Mouse (Mus musculus): ENCODE measurements around the gene 4933425L06Rik. TPM values are rescaled to one million over a fixed set of nuclear protein-coding genes. Genes with fewer than 3 reads are reported as not detected.
A peak's percentile ranks its signal among the peaks of the same experiment; 100 is the strongest.

4933425L06Rik gene
- polyA plus RNA-seq, 1 experiment: not detected

DNA sequence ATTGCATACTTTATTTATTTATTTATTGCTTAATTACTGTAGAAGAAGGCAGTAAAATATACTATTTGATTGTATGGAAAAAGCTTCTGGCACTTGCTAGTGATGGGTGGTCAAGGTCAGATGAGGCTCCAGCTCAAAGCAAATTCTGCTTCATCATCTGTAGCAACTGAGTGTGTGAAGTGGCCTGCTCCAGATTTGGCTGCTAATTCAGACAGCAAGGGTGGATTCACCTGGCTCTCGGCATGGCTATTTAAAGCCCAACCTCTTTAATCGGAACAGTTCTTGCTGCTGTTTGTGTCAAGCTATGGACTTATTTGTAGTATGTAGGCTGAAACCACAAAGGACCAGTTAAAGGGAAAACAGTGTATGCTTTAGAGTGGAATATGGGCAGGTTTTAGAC lies 50.9 kb downstream of the 4933425L06Rik start:
- no peak overlapping the region for H3K27ac ChIP-seq (ENCODE audit: insufficient read depth, low read depth, low read length)
- 62% methylated on average over 2 of the region's 2 CpGs for WGBS
- H3K36me3 ChIP-seq (ENCODE audit: control insufficient read depth, insufficient read depth, low read length): no peaks in the 10 kb centered on the region
- TF ChIP-seq CTCF (conservative IDR thresholded peaks at IDR 0.05; ENCODE audit: insufficient read depth, insufficient read length, low read depth, low read length) (no peak), POLR2A (IDR thresholded peaks at IDR 0.05; ENCODE audit: low read depth, low read length) (no peak)
- no peak overlapping the region for H3K4me3 ChIP-seq (ENCODE audit: insufficient read depth, low read depth, low read length)
- no peaks in the 10 kb centered on the region for H3K4me1 ChIP-seq (ENCODE audit: control insufficient read depth, insufficient read depth, low read length)
- no peak for DNase-seq
- no peaks in the 10 kb centered on the region for H3K27me3 ChIP-seq (replicated peaks; ENCODE audit: control insufficient read depth, insufficient read depth, low read length)

DNA sequence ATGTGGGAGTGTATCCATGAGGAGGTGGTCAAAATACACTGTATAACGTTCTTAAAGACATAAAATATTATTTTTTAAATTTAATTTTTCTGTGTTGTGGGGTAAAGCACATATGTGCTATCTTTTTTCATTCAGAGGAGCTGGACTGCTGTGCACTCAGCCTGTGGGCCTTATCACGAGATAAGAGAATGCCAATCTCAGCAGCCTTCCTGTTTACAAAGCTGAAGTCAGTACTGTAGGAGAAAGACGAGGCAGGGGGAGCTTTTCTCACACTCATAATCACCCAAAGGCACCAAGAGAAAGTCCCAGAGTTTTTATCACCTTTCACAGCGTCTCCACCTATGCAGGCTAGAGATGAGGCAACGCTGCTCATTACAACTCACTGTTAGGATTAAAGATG lies 52.5 kb downstream of the 4933425L06Rik start:
- Histone ChIP-seq H3K4me3 (ENCODE audit: insufficient read depth, low read depth, low read length) (no peak overlapping the region), H3K36me3 (ENCODE audit: control insufficient read depth, insufficient read depth, low read length) (no peaks in the 10 kb centered on the region), H3K27me3 (replicated peaks; ENCODE audit: control insufficient read depth, insufficient read depth, low read length) (no peaks in the 10 kb centered on the region), H3K4me1 (ENCODE audit: control insufficient read depth, insufficient read depth, low read length) (no peaks in the 10 kb centered on the region), H3K27ac (ENCODE audit: insufficient read depth, low read depth, low read length) (no peak overlapping the region)
- WGBS: 72% methylated on average over 5 of the region's 5 CpGs
- DNase-seq: no peak
- TF ChIP-seq POLR2A (IDR thresholded peaks at IDR 0.05; ENCODE audit: low read depth, low read length) (no peak), CTCF (conservative IDR thresholded peaks at IDR 0.05; ENCODE audit: insufficient read depth, insufficient read length, low read depth, low read length) (no peak)

DNA sequence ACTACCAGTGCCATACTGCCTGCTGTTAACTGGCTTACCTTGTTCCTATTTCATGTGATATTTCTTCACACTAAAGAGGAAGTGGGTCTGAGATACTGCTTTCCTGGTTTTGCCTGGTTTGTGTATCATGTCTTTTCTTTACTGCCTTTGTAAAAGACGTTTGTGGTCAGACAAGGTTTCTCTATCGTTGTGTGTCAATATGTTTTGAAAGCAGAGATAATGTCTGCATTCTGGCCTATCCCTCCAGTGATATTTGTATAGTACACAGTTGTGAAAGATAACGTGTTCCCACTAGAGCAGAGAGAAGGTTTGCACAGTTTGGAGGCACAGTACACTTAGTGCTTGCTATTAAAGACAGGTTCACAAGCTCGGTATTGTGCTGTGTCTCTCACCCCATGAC lies 58.0 kb downstream of the 4933425L06Rik start:
- Histone ChIP-seq H3K36me3 (ENCODE audit: control insufficient read depth, insufficient read depth, low read length) (no peaks in the 10 kb centered on the region), H3K27me3 (replicated peaks; ENCODE audit: control insufficient read depth, insufficient read depth, low read length) (no peaks in the 10 kb centered on the region), H3K4me3 (ENCODE audit: insufficient read depth, low read depth, low read length) (no peak overlapping the region), H3K27ac (ENCODE audit: insufficient read depth, low read depth, low read length) (no peak overlapping the region), H3K4me1 (ENCODE audit: control insufficient read depth, insufficient read depth, low read length) (no peaks in the 10 kb centered on the region)
- TF ChIP-seq CTCF (conservative IDR thresholded peaks at IDR 0.05; ENCODE audit: insufficient read depth, insufficient read length, low read depth, low read length): no peak
- TF ChIP-seq POLR2A (IDR thresholded peaks at IDR 0.05; ENCODE audit: low read depth, low read length): no peak
- 74% methylated on average over 4 of the region's 4 CpGs for WGBS
- no peak for DNase-seq

DNA sequence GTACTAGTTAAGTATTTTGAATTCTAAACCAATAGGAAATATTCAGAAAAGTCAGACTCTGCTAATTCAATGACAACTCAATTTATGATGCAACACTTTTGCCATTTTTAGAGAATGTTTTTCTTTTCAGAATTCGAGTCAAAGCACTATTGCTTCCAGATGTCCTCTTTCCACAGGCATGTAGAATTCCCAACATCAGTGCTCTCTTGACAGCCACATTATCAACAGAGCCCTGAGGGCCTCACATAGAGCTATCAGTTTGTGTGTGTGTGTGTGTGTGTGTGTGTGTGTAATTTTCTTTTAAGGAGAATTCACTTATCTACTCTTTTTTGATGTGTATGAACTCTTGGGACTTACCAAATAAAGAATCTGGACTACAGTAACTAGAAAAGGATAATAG lies 64.9 kb downstream of the 4933425L06Rik start:
- Histone ChIP-seq H3K27me3 (replicated peaks; ENCODE audit: control insufficient read depth, insufficient read depth, low read length) (no peaks in the 10 kb centered on the region), H3K27ac (ENCODE audit: insufficient read depth, low read depth, low read length) (no peak overlapping the region), H3K4me3 (ENCODE audit: insufficient read depth, low read depth, low read length) (no peak overlapping the region), H3K4me1 (ENCODE audit: control insufficient read depth, insufficient read depth, low read length) (no peaks in the 10 kb centered on the region), H3K36me3 (ENCODE audit: control insufficient read depth, insufficient read depth, low read length) (no peaks in the 10 kb centered on the region)
- WGBS: 55% methylated on average over 1 of the region's 1 CpGs
- DNase-seq: no peak
- TF ChIP-seq CTCF (conservative IDR thresholded peaks at IDR 0.05; ENCODE audit: insufficient read depth, insufficient read length, low read depth, low read length) (no peak), POLR2A (IDR thresholded peaks at IDR 0.05; ENCODE audit: low read depth, low read length) (no peak)

DNA sequence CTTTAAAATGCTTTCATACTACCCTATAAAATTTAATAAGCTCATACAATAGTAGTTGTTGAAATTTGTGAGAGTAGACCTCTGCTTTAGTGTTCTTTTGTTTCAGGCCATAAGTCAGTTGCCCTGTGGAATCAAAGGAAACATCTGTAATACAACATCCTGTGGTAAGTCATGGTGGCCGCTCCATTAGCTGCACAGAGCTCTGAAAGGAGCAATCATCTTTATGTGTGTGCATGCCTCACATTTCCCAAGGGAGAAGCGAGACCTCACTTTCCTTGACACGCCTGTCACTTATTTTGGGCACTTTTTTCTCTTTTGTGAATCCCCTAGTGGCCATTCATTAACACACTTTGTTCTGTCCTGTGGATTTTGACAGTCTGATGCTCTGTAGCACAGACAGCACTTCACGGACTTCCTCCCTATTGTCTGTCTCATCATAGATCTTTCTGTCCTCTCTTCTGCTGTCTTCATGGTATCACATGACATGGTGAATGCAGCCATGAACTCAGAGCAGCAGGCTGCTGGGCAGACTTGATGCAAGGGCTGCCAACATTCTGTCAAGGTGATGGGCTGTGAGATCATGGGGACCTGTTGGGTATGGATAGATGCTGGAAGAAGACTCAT lies 66.0 kb downstream of the 4933425L06Rik start:
- TF ChIP-seq CTCF (conservative IDR thresholded peaks at IDR 0.05; ENCODE audit: insufficient read depth, insufficient read length, low read depth, low read length) (no peak), POLR2A (IDR thresholded peaks at IDR 0.05; ENCODE audit: low read depth, low read length) (no peak)
- Histone ChIP-seq H3K27me3 (replicated peaks; ENCODE audit: control insufficient read depth, insufficient read depth, low read length) (no peaks in the 10 kb centered on the region), H3K4me1 (ENCODE audit: control insufficient read depth, insufficient read depth, low read length) (no peaks in the 10 kb centered on the region), H3K27ac (ENCODE audit: insufficient read depth, low read depth, low read length) (no peak overlapping the region), H3K36me3 (ENCODE audit: control insufficient read depth, insufficient read depth, low read length) (no peaks in the 10 kb centered on the region), H3K4me3 (ENCODE audit: insufficient read depth, low read depth, low read length) (no peak overlapping the region)
- no peak for DNase-seq
- 63% methylated on average over 4 of the region's 4 CpGs for WGBS

DNA sequence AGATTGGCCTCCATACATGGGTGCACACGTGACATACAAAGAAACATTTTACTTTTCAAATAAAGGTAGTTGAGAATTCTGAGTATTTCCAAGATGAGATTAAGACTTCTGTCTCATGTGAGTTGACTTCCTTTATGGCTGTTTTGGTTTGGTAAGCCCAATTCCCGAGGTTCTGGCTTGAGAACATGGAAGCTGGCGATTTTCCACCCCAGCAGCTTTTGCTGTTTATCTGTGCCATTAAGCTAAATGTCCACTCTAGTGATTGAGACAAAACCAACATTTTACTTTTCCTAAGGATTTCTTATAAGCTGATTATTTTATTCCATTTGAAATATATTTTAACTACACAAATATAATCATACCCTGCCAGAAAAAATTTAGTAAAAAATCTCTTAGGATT lies 68.1 kb downstream of the 4933425L06Rik start:
- Histone ChIP-seq H3K36me3 (ENCODE audit: control insufficient read depth, insufficient read depth, low read length) (no peaks in the 10 kb centered on the region), H3K27me3 (replicated peaks; ENCODE audit: control insufficient read depth, insufficient read depth, low read length) (no peaks in the 10 kb centered on the region), H3K4me1 (ENCODE audit: control insufficient read depth, insufficient read depth, low read length) (no peaks in the 10 kb centered on the region), H3K4me3 (ENCODE audit: insufficient read depth, low read depth, low read length) (no peak overlapping the region), H3K27ac (ENCODE audit: insufficient read depth, low read depth, low read length) (no peak overlapping the region)
- WGBS: 86% methylated on average over 3 of the region's 3 CpGs
- DNase-seq: no peak
- no peak for TF ChIP-seq POLR2A (IDR thresholded peaks at IDR 0.05; ENCODE audit: low read depth, low read length)
- TF ChIP-seq CTCF (conservative IDR thresholded peaks at IDR 0.05; ENCODE audit: insufficient read depth, insufficient read length, low read depth, low read length): no peak

DNA sequence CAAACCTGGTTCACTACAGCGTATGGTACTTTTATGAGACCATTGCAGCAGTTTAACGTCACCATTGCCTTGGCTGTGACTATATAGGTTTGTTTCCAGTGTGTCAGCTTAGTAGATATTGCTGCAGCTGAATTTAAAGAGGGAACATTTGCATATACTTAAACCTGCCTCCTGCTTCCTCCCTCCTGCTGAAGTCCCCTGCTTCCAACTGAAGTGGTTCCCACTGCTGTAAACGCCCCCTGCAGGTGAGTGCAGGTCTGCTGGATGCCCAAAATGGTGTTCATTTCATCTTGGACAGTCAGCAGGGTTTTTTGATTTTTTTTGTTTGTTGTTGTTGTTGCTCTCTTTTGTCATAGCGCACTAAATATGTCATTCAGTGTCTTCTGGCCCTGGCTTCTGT lies 72.0 kb downstream of the 4933425L06Rik start:
- no peaks in the 10 kb centered on the region for H3K4me1 ChIP-seq (ENCODE audit: control insufficient read depth, insufficient read depth, low read length)
- no peak overlapping the region for H3K4me3 ChIP-seq (ENCODE audit: insufficient read depth, low read depth, low read length)
- DNase-seq: no peak
- WGBS: 69% methylated on average over 4 of the region's 4 CpGs
- no peak overlapping the region for H3K27ac ChIP-seq (ENCODE audit: insufficient read depth, low read depth, low read length)
- H3K27me3 ChIP-seq (replicated peaks; ENCODE audit: control insufficient read depth, insufficient read depth, low read length): no peaks in the 10 kb centered on the region
- no peaks in the 10 kb centered on the region for H3K36me3 ChIP-seq (ENCODE audit: control insufficient read depth, insufficient read depth, low read length)
- no peak for TF ChIP-seq POLR2A (IDR thresholded peaks at IDR 0.05; ENCODE audit: low read depth, low read length)
- peak; percentile 43 for TF ChIP-seq CTCF (conservative IDR thresholded peaks at IDR 0.05; ENCODE audit: insufficient read depth, insufficient read length, low read depth, low read length)
